In the genomic region with DNA sequence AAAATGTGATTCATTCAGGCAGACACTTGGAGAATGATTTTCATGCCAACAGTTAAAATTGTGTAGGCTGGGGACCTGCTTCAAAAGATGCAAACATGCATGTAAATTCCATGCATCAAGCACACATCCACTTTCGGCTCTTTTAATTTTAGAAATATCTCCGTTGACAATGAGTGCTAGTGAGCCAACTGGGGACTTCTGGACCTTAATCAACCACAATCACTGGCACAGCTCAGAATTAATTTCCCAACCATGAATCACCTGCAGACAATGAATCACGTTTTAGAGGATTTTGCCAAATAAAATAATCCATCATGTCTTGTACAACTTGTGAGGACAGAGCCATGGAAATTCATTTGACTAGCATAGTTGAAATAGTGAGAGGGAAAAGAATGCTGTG, we compare ENCODE assay signal across 25 mouse cellular contexts.
DNase-seq lines count a peak whose midpoint lies in the region; ATAC-seq and TF ChIP-seq lines count a peak whose summit lies in the region.
"Had no signal": no experiment of that assay in that cellular context is flagged by ENCODE, and none has a peak within 500 bp of the region (broad histone marks: within the 10 kb centered on the region; RNA-seq: fewer than 3 reads in every experiment).

No protein-coding gene starts in this region.

- H3K4me1 ChIP-seq in lung, embryonic 16.5 days (replicated peaks; ENCODE audit: control insufficient read depth, insufficient read depth, low read length), result no peaks in the 10 kb centered on the region
- H3K4me1 ChIP-seq in embryonic fibroblast, embryonic 13.5 days (ENCODE audit: control insufficient read depth, insufficient read depth, low read length), result peaks cover 4% of the 10 kb centered on the region
- H3K4me1 ChIP-seq in intestine, embryonic 15.5 days (replicated peaks), result no peaks in the 10 kb centered on the region
- H3K4me1 ChIP-seq: embryonic facial prominence, embryonic 12.5 days; forebrain, embryonic 15.5 days; heart, embryonic 15.5 days; liver, embryonic 13.5 days; midbrain, embryonic 12.5 days had no signal

- H3K9me3 ChIP-seq in lung, embryonic 16.5 days (ENCODE audit: control insufficient read depth, low read length), result no peaks in the 10 kb centered on the region
- H3K9me3 ChIP-seq in intestine, embryonic 15.5 days, result no peaks in the 10 kb centered on the region
- H3K9me3 ChIP-seq: embryonic facial prominence, embryonic 12.5 days; forebrain, embryonic 15.5 days; heart, embryonic 15.5 days; liver, embryonic 13.5 days; midbrain, embryonic 12.5 days had no signal

- TF ChIP-seq POLR2A in embryonic fibroblast, embryonic 13.5 days (IDR thresholded peaks at IDR 0.05; ENCODE audit: low read depth, low read length), result no peak
- TF ChIP-seq POLR2A in myocyte (IDR thresholded peaks at IDR 0.05; ENCODE audit: insufficient read length, low read depth), result no peak

- DNase-seq in adrenal gland, adult 2 months, result peak; percentile 62
- DNase-seq in adrenal gland, postnatal 25 days, result no peak
- no peak for DNase-seq in lung, postnatal 10 days
- DNase-seq in retina, postnatal 1 day, result no peak
- DNase-seq: cerebellum, adult 11-12 months; cerebellum, postnatal 14 days; gastrocnemius, postnatal 36 days; heart, postnatal 36 days; kidney, adult 9 months; kidney, postnatal 36 days; liver, embryonic 13.5 days; lung, adult 2 months; right cerebral cortex, postnatal 25 days; spleen, adult 18-20 months had no signal

- WGBS in lung, embryonic 16.5 days, result 40% methylated on average over 3 of the region's 3 CpGs
- WGBS in intestine, embryonic 15.5 days, result 73% methylated on average over 3 of the region's 3 CpGs

- H3K27ac ChIP-seq in lung, embryonic 16.5 days (ENCODE audit: low read length), result no peak overlapping the region
- H3K27ac ChIP-seq in embryonic fibroblast, embryonic 13.5 days (ENCODE audit: insufficient read depth, low read length), result peak overlapping the region; percentile 99
- no peak overlapping the region for H3K27ac ChIP-seq in intestine, embryonic 15.5 days
- H3K27ac ChIP-seq: embryonic facial prominence, embryonic 12.5 days; forebrain, embryonic 15.5 days; heart, embryonic 15.5 days; hindbrain, embryonic 14.5 days; liver, embryonic 13.5 days; midbrain, embryonic 12.5 days had no signal

- no peak overlapping the region for H3K4me3 ChIP-seq in lung, embryonic 16.5 days (ENCODE audit: low read length)
- no peak overlapping the region for H3K4me3 ChIP-seq in embryonic fibroblast, embryonic 13.5 days (ENCODE audit: insufficient read depth, low read length)
- no peak overlapping the region for H3K4me3 ChIP-seq in myocyte
- H3K4me3 ChIP-seq in intestine, embryonic 15.5 days (replicated peaks), result no peak overlapping the region
- H3K4me3 ChIP-seq: embryonic facial prominence, embryonic 12.5 days; forebrain, embryonic 15.5 days; heart, embryonic 15.5 days; liver, embryonic 13.5 days; midbrain, embryonic 12.5 days had no signal

- peak; percentile 20; the same call in 1 of the 2 replicates for ATAC-seq in lung, embryonic 16.5 days (ENCODE audit: low read depth)
- ATAC-seq in intestine, embryonic 15.5 days, result no peak
- ATAC-seq: activated CD4-positive, CD25-positive, alpha-beta regulatory T cell, adult 4 months; forebrain, embryonic 15.5 days; intestine, embryonic 16.5 days had no signal

- H3K27me3 ChIP-seq in lung, embryonic 16.5 days (ENCODE audit: control insufficient read depth, insufficient read depth, low read depth, low read length), result no peaks in the 10 kb centered on the region
- H3K27me3 ChIP-seq in myocyte (ENCODE audit: control insufficient read depth, insufficient read depth, insufficient read length), result no peaks in the 10 kb centered on the region
- no peaks in the 10 kb centered on the region for H3K27me3 ChIP-seq in intestine, embryonic 15.5 days (replicated peaks)
- H3K27me3 ChIP-seq: embryonic facial prominence, embryonic 12.5 days; forebrain, embryonic 15.5 days; heart, embryonic 15.5 days; liver, embryonic 13.5 days; midbrain, embryonic 12.5 days had no signal

- H3K4me2 ChIP-seq in lung, embryonic 16.5 days (ENCODE audit: low read depth, low read length), result no peak overlapping the region
- peak overlapping the region; percentile 72 for H3K4me2 ChIP-seq in myocyte (ENCODE audit: low read depth)
- H3K4me2 ChIP-seq in intestine, embryonic 15.5 days (replicated peaks), result no peak overlapping the region
- H3K4me2 ChIP-seq: embryonic facial prominence, embryonic 12.5 days; forebrain, embryonic 15.5 days; heart, embryonic 15.5 days; hindbrain, embryonic 14.5 days; liver, embryonic 13.5 days; midbrain, embryonic 12.5 days had no signal

- no peaks in the 10 kb centered on the region for H3K79me2 ChIP-seq in myocyte (ENCODE audit: control insufficient read depth, insufficient read depth)

- H3K9ac ChIP-seq in lung, embryonic 16.5 days (ENCODE audit: low read length), result no peak overlapping the region
- H3K9ac ChIP-seq in intestine, embryonic 15.5 days, result no peak overlapping the region
- H3K9ac ChIP-seq: embryonic facial prominence, embryonic 12.5 days; forebrain, embryonic 15.5 days; heart, embryonic 15.5 days; hindbrain, embryonic 14.5 days; liver, embryonic 13.5 days; midbrain, embryonic 12.5 days had no signal

- TF ChIP-seq CTCF in embryonic fibroblast, embryonic 13.5 days (IDR thresholded peaks at IDR 0.05; ENCODE audit: borderline replicate concordance, insufficient read depth, low read length), result no peak

- H3K36me3 ChIP-seq in lung, embryonic 16.5 days (ENCODE audit: control insufficient read depth, insufficient read depth, low read length), result no peaks in the 10 kb centered on the region
- H3K36me3 ChIP-seq in myocyte (ENCODE audit: control insufficient read depth, insufficient read depth), result no peaks in the 10 kb centered on the region
- H3K36me3 ChIP-seq in intestine, embryonic 15.5 days, result no peaks in the 10 kb centered on the region
- H3K36me3 ChIP-seq: embryonic facial prominence, embryonic 12.5 days; forebrain, embryonic 15.5 days; heart, embryonic 15.5 days; liver, embryonic 13.5 days; midbrain, embryonic 12.5 days had no signal

- no peak overlapping the region for H3ac ChIP-seq in myocyte (ENCODE audit: control insufficient read depth, insufficient read length)

TF ChIP-seq in myocyte, 11 proteins besides CTCF, POLR2A, EP300 and RAD21:
- TF ChIP-seq USF1 (IDR thresholded peaks at IDR 0.05; ENCODE audit: low read depth) (no peak), CEBPB (IDR thresholded peaks at IDR 0.05; ENCODE audit: insufficient read depth, poor library complexity, severe bottlenecking) (no peak), TCF12 (IDR thresholded peaks at IDR 0.05; ENCODE audit: insufficient read depth, poor library complexity, severe bottlenecking) (no peak), MAX (IDR thresholded peaks at IDR 0.05; ENCODE audit: low read depth) (no peak), TCF3 (IDR thresholded peaks at IDR 0.05; ENCODE audit: insufficient read length, low read depth) (no peak), POLR2AphosphoS2 (IDR thresholded peaks at IDR 0.05; ENCODE audit: insufficient read length, low read depth) (no peak), MYOG (IDR thresholded peaks at IDR 0.05; ENCODE audit: control insufficient read depth in 1 of 3, insufficient read depth in 1 of 3, insufficient read length in 2 of 3, low read depth in 2 of 3) (no peak), REST (IDR thresholded peaks at IDR 0.05; ENCODE audit: insufficient read depth, insufficient read length) (no peak), MYOD1 (IDR thresholded peaks at IDR 0.05; ENCODE audit: control insufficient read depth in 1 of 3, insufficient read length in 2 of 3, low read depth in 2 of 3) (no peak), E2F4 (IDR thresholded peaks at IDR 0.05; ENCODE audit: insufficient read depth) (no peak), SRF (IDR thresholded peaks at IDR 0.05; ENCODE audit: control insufficient read depth, insufficient read length, low read depth) (no peak)
